Mouse (Mus musculus): ENCODE measurements at regions not wholly inside any gene's neighbourhood (a gene's known extent, or its start where the extent isn't known, plus 50 kb on each side); places are given as distances from the start of the nearest gene placed in this dataset.

DNA sequence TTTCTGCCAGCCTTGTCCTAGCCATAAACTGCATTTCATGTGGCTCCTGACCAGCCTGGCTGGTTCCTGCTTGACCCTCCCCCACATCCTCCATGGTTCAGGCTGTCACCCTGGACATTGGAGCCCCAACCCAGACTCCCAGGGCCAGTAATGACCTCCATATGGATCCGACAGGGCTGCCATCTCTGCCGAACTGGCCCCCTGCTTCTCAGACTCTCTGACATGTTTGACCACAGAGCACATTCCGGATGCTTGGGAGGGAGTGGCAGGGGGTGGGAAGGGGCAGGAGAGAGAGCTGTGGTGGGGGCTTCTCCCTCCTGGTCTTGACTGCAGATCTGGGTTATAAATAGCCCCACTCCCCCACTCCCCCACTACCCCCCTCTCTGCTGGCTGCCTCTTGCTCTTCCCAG is 59.0 kb upstream of the Actrt2 start:
- no peak for DNase-seq (ENCODE audit: extremely low spot score in 1 of 2, low spot score in 1 of 2)

DNA sequence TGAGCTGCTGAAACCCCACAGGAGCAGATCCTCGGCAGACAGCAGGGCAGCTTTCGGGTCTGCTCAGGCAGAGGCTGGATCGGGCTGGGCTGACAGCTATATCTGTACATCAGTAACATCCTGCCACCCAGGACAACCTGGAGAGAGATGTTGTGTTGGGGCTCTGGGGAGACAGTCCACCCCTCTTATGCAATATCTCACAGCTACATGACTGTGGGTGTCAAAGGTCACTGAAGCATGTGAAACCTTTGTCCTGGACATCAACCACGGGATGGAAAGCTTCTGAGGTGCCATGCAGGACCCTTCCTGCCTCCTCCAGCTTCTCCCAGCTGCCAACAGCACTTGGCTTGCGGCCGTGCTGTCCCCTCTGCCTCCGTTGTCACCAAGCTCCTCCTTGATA is 60.3 kb upstream of the Actrt2 start:
- DNase-seq (ENCODE audit: extremely low spot score in 1 of 2, low spot score in 1 of 2) = no peak

DNA sequence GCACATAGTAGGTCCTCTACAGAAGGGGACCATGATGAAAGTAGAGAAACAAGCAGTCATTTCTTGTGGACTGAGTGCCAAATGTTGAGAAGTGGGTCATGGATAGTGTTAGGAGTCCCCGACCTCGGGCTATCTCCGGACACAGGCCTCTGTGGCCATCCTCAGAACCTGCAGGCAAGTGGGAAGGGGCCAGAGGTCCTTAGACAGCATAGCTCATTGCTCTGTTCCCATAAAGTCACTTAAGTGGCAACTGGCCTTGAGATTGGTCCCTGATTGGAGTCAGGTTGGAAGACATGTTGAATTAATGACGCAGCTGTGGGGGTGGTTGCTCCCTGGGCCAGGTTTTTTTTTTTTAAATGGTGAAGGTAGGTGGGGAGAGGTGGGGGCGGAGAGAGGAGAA is 63.0 kb upstream of the Actrt2 start:
- no peak for DNase-seq (ENCODE audit: extremely low spot score in 1 of 2, low spot score in 1 of 2)

DNA sequence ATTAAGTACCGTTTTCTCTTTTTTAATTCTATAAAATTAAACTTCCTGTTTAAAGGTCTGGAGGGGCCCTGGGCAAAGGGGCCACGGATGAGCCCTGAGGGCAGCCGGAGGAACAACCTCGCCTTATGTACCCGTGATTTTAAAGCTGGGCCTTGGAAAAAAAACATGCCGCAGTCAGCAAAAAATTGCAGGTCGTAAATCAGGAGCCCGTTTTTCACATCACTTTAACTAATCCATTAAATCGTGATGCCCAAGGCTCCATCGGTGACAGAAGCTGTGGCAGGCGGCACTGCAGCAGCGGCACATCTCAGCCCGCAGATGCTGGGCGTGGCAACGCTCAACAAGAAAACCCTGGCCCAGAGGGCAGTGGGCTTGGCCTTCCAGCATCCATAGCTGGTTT is 63.7 kb upstream of the Actrt2 start:
- DNase-seq (ENCODE audit: extremely low spot score in 1 of 2, low spot score in 1 of 2) = no peak

DNA sequence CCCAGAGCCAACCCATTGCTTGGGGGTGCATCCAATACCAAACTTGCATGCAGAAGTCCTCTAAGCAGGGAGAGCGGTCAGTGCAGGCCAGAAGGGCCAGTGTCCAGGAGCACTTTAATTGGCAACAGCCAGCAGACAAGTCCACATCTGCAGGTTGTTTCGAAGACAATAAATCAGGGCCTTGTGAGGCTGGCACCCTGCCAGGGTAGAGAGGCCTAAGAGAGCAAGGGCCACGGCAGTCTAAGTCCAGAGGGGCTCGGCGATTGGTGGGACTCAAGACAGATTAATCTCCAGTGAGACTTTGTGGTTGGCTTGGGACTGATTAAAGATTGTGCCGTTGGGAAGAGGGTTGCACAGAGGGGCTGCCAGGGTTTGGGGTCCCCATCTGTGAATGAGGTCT is 68.4 kb upstream of the Actrt2 start:
- DNase-seq (ENCODE audit: extremely low spot score in 1 of 2, low spot score in 1 of 2) = no peak

DNA sequence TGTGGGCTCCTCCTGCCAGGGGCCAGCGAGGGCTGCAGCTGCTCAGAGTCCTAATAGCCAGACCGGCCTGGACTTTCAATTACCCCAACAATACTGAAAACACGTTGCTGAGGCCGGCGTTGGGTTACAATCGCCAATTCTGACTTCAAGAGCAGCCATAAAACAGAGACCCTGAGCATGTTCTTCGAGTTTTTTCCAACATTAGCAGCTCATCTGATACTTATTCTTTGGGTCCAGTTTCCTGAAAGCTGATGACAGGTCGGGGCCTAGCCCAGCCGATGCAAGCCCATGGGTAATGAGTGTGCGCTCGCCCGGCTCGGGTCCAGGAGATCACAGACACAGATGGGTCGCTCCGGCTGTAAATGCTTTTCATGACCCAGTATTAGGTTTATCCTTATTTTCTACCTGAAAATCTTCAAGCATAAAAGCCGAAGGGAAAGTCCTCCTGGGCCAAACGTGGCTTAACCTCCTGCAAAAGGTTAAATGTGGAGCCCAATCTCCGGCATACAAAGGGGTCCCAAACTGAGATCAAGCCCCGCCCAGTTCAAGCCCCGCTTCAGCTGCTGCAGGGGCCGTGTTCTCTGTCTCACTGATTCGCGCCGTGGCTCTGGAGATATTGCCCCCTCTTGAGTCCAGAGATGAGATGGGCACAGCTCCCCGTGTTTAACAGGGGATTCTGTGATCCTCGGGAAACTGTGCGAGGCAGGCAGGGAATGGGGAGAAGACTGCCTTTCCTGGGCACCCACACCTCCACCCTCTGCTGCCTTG is 73.6 kb upstream of the Actrt2 start:
- DNase-seq (ENCODE audit: extremely low spot score in 1 of 2, low spot score in 1 of 2) = no peak

DNA sequence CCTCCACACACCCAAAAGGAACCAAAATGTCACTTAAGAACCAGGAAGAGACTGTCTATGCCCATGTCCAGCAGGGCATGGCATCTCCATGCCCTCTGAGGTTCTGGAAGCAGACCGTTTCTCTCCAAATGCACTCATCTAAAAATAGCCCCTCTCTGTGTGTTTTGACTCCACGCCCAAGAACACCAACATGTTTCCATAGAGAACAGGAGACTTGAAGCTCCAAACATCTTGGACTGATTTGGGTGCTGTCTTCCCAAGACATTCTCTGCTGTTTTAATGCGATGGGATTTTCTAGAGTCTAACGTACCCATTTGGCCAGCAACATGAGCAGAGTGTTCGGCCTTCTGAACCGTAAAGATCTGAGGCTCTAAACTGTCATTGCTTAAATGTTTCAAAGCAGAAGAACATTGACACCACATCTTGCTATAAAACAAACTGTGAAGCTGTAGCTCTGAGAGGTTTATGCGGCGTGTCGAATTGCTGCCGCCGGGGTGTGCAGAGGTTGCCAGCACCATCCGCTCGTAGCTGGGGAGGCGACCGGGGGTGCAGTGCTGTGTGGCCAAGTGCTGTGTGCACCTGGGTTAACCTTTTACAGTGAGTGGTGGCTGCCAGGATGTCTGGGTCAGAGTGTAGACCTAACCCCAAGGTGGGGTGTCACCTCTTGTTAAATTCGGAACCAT is 78.8 kb upstream of the Actrt2 start:
- peak in 1 of 2 experiments; percentile 7 for DNase-seq (ENCODE audit: extremely low spot score in 1 of 2, low spot score in 1 of 2)

DNA sequence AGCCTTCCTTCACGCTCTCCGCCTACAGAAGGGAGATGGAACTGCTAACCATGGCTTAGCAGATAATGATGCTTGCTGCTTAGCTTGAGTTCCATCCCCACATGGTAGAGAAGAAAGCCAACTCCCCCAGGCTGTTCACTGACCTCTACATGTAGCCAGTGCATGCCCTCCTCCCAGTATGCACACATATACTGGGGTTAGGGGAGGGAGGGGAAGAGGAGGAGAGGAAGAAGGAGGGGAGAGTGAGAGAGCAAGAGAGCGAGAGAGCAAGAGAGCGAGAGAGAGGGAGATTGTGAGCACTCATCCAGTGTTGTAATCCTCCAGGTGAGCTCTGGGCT is 79.3 kb upstream of the Actrt2 start:
- DNase-seq (ENCODE audit: extremely low spot score in 1 of 2, low spot score in 1 of 2) = no peak

DNA sequence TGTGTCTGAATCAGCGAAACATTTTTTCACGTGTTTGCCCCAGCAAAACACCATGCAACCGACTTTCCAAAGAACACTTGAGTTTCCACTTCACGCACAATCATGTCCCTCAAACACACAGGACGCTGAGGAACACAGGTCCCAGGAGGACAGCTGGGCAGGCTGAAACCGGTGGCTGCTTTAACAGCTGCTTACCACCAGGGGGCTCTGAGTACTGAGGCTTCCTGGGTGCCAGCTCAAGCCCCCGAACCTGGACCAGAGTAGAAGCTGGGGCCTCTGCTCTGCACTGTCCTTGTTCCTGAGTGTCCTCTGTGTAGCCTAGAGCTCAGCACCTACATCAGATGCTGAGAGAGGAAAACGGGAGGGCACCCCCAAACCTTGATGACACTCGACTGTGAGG is 81.5 kb upstream of the Actrt2 start:
- DNase-seq (ENCODE audit: extremely low spot score in 1 of 2, low spot score in 1 of 2) = peak in 1 of 2 experiments; percentile 20

DNA sequence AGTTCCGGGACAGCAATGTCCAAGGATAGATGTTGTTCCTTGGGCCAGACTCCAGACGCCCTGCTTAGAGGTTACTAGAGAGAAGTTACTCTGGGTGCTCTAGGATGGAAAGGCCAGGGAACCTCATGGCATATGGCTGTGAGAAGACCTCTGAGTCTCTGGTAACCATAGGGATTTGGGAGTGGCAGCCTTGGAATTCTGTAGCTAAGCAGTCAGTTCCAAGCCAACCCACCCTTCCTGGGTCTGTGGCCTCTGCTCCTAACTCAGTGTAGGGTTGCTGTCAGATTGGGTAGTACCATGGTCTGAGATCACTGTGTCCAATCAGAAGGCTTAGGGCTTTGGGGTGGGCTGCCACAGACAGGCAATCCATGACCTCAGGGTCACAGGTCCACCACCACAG is 82.3 kb upstream of the Actrt2 start:
- no peak for DNase-seq (ENCODE audit: extremely low spot score in 1 of 2, low spot score in 1 of 2)

DNA sequence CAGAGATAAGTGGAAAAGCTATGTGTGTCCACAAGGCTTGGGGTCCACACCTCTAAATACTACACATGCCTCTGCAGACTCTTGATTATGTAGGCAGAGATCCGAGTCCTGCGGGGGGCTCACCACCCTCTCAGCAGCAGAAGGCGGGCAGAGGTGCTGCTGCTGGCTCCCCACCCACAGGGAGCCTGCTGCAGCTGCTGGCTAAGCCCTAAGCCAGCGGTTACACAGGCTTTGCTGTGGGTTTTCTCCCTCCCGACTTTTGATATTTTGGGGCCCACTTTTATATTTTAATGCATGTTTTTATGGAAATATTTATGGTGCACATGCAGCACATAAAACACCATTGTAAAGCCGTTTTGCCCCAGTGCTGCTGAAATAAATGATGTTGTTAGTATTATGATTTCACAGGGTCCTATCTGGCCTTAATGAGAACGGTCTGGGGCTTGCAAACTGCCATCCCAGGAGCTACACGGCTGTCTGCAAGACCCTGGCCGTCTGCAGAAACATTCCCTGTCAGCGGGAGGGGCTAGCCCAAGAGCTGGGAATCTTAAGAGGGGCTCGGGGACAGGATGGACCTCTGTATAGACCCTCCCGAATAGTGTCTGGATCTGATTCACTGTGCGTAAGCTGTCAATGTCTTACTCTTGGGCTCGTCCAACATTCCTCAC is 82.9 kb upstream of the Actrt2 start:
- DNase-seq (ENCODE audit: extremely low spot score in 1 of 2, low spot score in 1 of 2) = no peak

DNA sequence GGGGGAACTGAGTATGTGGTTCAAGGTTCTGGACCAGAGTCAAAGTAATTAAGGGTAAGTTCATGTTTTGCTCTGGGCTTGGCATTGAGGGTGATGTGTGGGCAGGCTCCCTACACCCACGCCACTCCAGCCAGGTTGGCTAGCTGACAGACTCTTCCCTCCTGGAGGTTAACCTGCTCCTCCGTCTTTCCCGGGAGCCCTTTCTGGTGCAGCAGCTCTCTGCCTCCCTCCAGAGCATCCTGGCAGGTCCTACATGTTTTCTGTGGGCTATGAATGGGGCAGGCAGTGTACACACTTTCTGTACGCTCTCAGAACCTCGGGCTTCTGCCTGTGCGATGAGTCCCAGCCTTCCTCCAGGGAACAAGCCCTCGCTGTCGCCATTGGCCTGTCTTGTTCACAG is 82.8 kb upstream of the Ttc34 start:
- peak in 1 of 2 experiments; percentile 5 for DNase-seq (ENCODE audit: extremely low spot score in 1 of 2, low spot score in 1 of 2)

DNA sequence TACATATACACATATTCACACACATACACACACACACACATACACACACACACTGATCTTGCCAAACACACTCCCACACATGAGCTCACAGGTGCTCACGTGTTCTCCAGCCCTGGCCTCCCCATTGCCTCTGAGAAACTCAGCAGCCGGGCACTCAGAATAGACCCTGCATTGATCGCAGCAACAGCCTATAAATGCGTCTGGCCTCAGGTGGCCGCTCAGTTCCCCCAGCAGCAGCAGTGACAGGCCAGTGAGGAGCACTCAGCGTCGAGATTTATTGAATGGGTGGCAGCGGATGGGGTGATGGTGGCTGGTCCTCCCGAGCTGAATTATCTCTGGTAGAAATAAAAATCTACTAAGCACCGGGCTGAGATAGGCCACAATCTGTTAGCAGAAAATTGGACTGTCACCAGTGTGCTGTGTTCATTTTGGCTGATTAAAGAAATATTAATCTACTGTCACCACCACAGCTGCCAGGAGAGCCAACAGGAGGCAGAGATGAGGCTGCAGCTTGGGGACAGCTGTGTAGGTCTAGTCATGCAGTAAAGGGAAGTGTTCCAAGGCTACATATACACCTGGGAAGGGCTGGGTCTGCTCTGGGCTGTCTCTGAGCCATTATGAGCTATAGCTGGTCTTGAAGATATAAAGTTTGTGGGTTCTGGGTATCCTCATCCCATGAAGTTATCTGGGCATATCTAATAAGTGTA is 80.4 kb upstream of the Ttc34 start:
- no peak for DNase-seq (ENCODE audit: extremely low spot score in 1 of 2, low spot score in 1 of 2)

DNA sequence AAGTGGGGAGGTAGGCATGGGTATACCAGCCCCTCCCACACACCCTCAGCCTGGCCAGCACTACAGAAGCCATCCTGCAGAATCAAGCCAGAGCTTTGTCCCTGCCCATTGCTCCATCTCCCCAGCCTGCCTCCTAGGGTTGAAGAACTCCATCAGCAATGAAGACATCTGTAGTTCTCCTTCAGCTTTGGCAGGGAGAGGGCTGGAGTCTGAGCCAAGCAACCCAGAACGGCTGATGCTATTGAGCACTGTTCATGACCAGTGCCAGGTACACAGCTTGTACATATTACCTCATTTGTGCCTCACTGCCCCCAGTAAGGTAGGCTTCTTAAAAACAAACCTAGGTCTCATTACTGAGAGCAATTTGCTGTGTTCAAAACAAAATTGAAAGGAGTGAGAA is 77.4 kb upstream of the Ttc34 start:
- no peak for DNase-seq (ENCODE audit: extremely low spot score in 1 of 2, low spot score in 1 of 2)

DNA sequence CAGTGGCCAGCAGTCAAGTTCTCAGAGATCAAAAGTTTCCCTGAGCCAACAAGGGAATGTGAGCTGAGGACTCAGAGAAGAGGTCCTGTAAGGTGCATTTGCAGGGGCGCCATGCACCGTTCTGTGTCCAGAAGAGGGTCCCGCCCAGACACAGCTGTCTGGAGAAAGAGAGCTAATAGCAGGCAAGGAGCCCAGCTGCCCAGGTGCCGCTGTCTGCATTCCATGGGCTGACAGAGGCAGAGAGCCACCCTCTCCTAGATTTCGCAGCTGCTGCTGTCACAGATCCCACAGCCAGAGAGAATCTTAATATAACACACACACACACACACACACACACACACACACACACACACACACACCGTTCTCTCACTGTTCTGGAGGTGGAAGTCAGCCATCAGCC is 73.0 kb upstream of the Ttc34 start:
- peak in 1 of 2 experiments; percentile 22 for DNase-seq (ENCODE audit: extremely low spot score in 1 of 2, low spot score in 1 of 2)

DNA sequence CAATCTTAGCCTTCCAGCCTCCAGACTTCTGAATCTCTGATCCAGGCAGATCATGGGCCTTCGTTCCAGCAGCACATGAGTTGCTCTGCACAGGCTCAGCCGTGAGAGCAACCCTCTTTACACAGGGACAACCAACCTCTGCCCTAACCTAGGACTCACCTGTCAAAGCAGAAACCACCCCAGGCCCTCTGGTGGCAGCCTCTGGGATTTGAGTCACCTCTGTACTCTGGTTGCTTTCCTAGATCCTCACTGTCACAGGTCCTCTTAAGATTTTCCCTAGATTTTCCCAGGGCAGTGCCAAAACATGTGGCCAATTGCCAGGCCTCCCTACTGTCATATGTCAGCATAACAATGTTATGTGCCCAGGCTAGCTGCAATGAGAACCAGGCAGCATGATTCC is 71.1 kb upstream of the Ttc34 start:
- peak in 1 of 2 experiments; percentile 28 for DNase-seq (ENCODE audit: extremely low spot score in 1 of 2, low spot score in 1 of 2)

DNA sequence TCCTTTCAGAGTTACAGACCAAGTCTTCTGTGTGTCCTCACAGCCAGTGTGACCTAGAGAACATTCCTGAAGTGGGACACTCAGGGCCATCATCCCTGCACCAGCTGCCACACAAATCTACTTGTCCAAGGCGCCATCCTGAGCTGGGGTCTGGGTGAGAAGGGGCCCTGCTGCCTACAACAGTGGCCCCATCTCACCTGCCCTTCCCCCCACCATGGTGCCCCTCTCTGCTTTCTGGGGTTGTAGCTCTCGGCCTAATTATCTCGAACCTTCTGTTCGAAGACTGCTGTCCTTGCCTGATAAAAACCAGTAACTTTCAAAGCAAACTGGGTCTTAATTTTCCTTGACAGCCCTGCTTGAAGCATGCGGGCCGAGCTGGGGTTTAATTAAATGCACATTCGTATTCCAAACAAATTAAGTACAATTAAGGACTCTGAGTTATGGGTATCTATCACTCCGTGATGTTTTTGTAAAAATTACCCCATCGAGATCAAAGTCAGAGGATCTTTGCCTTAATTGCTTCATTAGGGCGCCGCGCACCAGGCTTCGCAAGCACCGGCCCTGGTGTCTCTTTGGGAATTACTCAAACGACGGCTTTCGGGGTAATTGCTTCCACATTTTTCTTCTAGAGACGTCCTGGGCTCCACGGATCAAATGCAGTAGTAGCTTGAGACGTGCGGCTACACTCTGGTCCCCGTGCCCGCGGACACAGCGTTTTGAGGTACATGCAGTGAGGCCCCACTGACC is 65.8 kb upstream of the Ttc34 start:
- DNase-seq (ENCODE audit: extremely low spot score in 1 of 2, low spot score in 1 of 2) = no peak

DNA sequence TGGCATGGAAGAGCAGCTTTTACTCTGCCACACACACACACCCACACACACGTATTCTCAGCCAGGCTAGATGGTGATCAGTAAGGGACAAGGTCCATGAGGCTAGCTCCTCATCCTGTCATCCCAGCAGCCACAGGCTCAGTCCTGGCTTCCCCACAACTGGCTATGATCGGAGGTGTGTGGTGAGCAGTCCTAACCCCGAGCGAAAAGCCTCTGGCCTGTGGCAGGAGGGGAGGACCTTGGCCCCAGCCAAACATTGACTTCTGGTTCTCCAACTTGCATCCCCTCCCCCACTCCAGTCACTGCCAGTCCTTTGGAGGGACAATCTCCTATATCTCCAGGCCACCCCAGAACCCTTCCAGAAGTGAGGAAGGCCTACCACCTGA is 65.2 kb upstream of the Ttc34 start:
- DNase-seq (ENCODE audit: extremely low spot score in 1 of 2, low spot score in 1 of 2) = no peak

DNA sequence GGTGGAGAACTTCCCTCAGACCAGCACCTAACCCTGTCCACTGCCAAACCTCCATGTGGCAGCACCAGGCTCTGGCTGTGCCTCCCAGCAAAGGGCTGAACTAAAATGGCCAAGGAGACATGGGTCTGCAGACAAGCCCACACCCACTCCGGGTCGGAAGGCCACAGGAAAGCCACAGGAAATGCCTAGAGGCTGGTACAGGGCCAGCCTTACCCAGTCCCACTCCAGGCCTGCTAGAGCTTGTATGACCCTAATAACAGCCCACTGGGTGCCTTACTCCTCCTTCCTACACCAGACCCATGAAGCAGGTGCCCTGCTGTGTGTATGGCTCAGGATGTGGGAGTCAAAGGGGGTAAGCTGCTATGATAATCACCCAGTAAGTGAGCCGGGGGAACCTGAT is 63.4 kb upstream of the Ttc34 start:
- no peak for DNase-seq (ENCODE audit: extremely low spot score in 1 of 2, low spot score in 1 of 2)

DNA sequence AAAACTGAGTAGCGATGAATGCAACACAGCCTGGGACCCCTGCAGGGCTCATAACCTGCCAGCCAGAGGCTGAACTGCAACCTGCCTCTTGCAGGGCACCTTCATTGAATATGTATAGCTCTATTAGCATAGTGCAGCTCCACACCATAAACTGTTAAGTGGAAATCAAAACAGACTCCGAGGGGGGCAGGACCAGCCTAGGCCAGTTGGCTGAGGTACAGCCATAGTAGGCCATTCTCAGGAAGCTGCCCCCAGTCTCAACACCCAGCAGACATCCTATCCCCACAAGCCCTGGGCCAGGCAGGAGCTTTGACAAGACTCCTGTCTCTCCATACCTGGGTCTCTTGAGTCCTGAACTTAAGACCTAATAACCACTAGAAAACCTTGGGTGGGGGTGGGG is 62.9 kb upstream of the Ttc34 start:
- DNase-seq (ENCODE audit: extremely low spot score in 1 of 2, low spot score in 1 of 2) = no peak

DNA sequence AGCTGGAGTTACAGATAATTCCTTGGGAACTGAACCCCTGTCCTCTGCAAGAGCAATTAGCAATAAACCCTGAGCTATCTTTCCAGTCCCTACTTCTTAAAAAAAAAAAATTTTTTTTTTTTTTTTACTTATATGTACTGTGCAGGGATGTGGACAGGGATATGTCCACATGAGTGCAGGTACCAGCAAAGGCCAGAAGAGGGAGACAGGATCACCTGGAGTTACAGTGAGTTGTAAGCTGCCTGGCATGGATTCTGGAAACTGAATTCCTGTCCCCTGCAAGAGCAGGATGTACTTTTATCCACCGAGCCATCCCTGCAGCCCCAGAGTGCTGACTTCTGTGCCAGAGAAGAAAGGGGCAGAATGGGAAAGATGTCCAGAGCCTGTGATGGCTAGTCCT is 58.4 kb upstream of the Ttc34 start:
- DNase-seq (ENCODE audit: extremely low spot score in 1 of 2, low spot score in 1 of 2) = no peak
